Mouse (Mus musculus) megakaryocyte, embryonic 14.5 days (primary cell): ENCODE measurements around the gene Cstf1.

ENCODE experiments used
- FLI1 ChIP-seq: IDR thresholded peaks from 2 replicates; pipeline ENCODE4 v1.6.1; 2012; ENCODE audit warnings: low read length, inconsistent platforms, mixed read lengths
- GATA1 ChIP-seq: IDR thresholded peaks from 3 replicates; pipeline ENCODE4 v1.6.1; 2012; ENCODE audit warnings: mixed read lengths, low read length, inconsistent platforms, borderline replicate concordance

GRCm38 (mm10) chr2:172416876-172417275 is 46.4 kb downstream of the Cstf1 start:
- TF ChIP-seq GATA1, result no peak
- TF ChIP-seq FLI1, result no peak
